Mouse (Mus musculus): Measurements from ENCODE around the gene Slc41a3. TPM values are rescaled to one million over a fixed set of nuclear protein-coding genes. Genes with fewer than 3 reads are reported as not detected.

Gene Slc41a3
- total and polyA plus RNA-seq, 3 experiments = 0.10 to 0.59 (median 0.15) TPM

DNA sequence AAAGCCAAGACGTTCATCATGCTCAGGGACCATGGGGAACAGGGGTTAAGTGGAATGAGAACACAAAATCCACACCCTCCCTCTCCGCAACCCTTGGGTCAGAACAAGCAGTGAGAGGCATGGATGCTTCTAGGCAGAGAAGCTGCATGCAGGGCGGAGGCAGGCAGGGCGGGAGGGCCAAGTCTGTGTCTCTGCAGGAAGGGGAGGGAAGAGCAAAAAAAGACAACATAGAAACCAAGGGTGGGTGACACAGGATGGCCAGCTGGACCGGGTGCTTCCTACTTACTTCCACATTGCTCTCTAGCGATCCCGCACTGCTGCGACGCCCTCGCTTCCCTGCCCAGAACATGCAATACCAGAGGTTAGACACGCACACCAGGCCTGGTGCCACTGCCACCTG lies 59.2 kb downstream of the Slc41a3 start:
- dilution Hi-C loops (cut with MboI; ENCODE audit: extremely low pct_ligation_motif_present, extremely low pct_unique_long_range_greater_than_20kb, low sequenced_read_pairs) (no loop called here), in situ Hi-C loops (cut with MboI; ENCODE audit: low pct_ligation_motif_present, low pct_unique_long_range_greater_than_20kb, low sequenced_read_pairs) (loop anchor here (10.0 to 25.0 kb wide), 2 partner anchors 61 to 149 kb away; no protein-coding TSS in a partner anchor)
- DNase-seq (ENCODE audit: extremely low read depth) = no peak
- H3K4me2 ChIP-seq (ENCODE audit: insufficient read depth, low read depth, poor library complexity, severe bottlenecking) = no peak overlapping the region
- H3K9ac ChIP-seq (ENCODE audit: insufficient read depth, low read depth) = no peak overlapping the region
- H3K27me3 ChIP-seq (replicated peaks) = no peaks in the 10 kb centered on the region
- H3K36me3 ChIP-seq (replicated peaks in 1 of 2; ENCODE audit: control insufficient read depth in 1 of 2, insufficient read depth in 1 of 2, low read length in 1 of 2) = peaks cover 75 to 85% of the 10 kb centered on the region in 2 experiments
- no peak for TF ChIP-seq CHD1 (IDR thresholded peaks at IDR 0.05; ENCODE audit: low read depth, low read length)
- TF ChIP-seq ELF1 (IDR thresholded peaks at IDR 0.05; ENCODE audit: low read depth, low read length) = no peak
- no peak for TF ChIP-seq USF2 (conservative IDR thresholded peaks at IDR 0.05; ENCODE audit: low read depth, low read length)
- H3K79me2 ChIP-seq (replicated peaks; ENCODE audit: control insufficient read depth, extremely low read depth, insufficient read depth, poor library complexity, severe bottlenecking) = no peaks in the 10 kb centered on the region
- H3K4me1 ChIP-seq (ENCODE audit: control insufficient read depth in 1 of 2, insufficient read depth in 2 of 2) = peaks cover 13 to 38% of the 10 kb centered on the region in 2 experiments
- H3K9me3 ChIP-seq (replicated peaks; ENCODE audit: low read length) = no peaks in the 10 kb centered on the region
- no peak overlapping the region for H3K4me3 ChIP-seq (replicated peaks in 1 of 3; ENCODE audit: low read depth in 2 of 3, low read length in 2 of 3, poor library complexity in 1 of 3)
- H3K27ac ChIP-seq (ENCODE audit: insufficient read depth, low read depth) = no peak overlapping the region

GRCm38 (mm10) chr6:90668693-90669092 lies 64.2 kb downstream of the Slc41a3 start:
- in situ Hi-C loops (cut with MboI; ENCODE audit: low pct_ligation_motif_present, low pct_unique_long_range_greater_than_20kb, low sequenced_read_pairs) (loop anchor here (10.0 to 25.0 kb wide), 2 partner anchors 56 to 144 kb away; no protein-coding TSS in a partner anchor), dilution Hi-C loops (cut with MboI; ENCODE audit: extremely low pct_ligation_motif_present, extremely low pct_unique_long_range_greater_than_20kb, low sequenced_read_pairs) (no loop called here)
- TF ChIP-seq E2F4 (IDR thresholded peaks at IDR 0.05; ENCODE audit: insufficient replicate concordance, low read depth, low read length) = no peak
- no peak for TF ChIP-seq POLR2AphosphoS2 (IDR thresholded peaks at IDR 0.05; ENCODE audit: low read depth, low read length)
- no peak for TF ChIP-seq MYC (IDR thresholded peaks at IDR 0.05; ENCODE audit: low read depth, low read length)
- TF ChIP-seq POLR2A (IDR thresholded peaks at IDR 0.05; ENCODE audit: low read depth, low read length) = no peak
- no peak for TF ChIP-seq CHD1 (IDR thresholded peaks at IDR 0.05; ENCODE audit: low read depth, low read length)
- TF ChIP-seq CHD2 (IDR thresholded peaks at IDR 0.05; ENCODE audit: low read length) = no peak
- TF ChIP-seq MEF2A (IDR thresholded peaks at IDR 0.05; ENCODE audit: borderline replicate concordance, low read depth, low read length) = no peak
- TF ChIP-seq MAZ (IDR thresholded peaks at IDR 0.05; ENCODE audit: low read depth, low read length) = no peak
- no peak for TF ChIP-seq MAX (IDR thresholded peaks at IDR 0.05; ENCODE audit: low read length)
- TF ChIP-seq ZC3H11A (IDR thresholded peaks at IDR 0.05; ENCODE audit: low read depth, low read length) = no peak
- no peak for TF ChIP-seq EP300 (IDR thresholded peaks at IDR 0.05; ENCODE audit: low read length)
- no peak for TF ChIP-seq JUND (conservative IDR thresholded peaks at IDR 0.05; ENCODE audit: low read depth, low read length)
- TF ChIP-seq NRF1 (IDR thresholded peaks at IDR 0.05; ENCODE audit: low read depth, low read length) = no peak
- no peak for TF ChIP-seq UBTF (IDR thresholded peaks at IDR 0.05; ENCODE audit: low read depth, low read length)
- TF ChIP-seq ELF1 (IDR thresholded peaks at IDR 0.05; ENCODE audit: low read depth, low read length) = no peak
- no peak for TF ChIP-seq IRF4 (IDR thresholded peaks at IDR 0.05; ENCODE audit: low read depth, low read length)
- no peak overlapping the region for H3K27ac ChIP-seq (ENCODE audit: insufficient read depth, low read depth)
- H3K9me3 ChIP-seq (replicated peaks; ENCODE audit: low read length) = no peaks in the 10 kb centered on the region
- H3K79me2 ChIP-seq (replicated peaks; ENCODE audit: control insufficient read depth, extremely low read depth, insufficient read depth, poor library complexity, severe bottlenecking) = no peaks in the 10 kb centered on the region
- H3K4me1 ChIP-seq (ENCODE audit: control insufficient read depth in 1 of 2, insufficient read depth in 2 of 2) = no peaks in the 10 kb centered on the region
- H3K4me2 ChIP-seq (ENCODE audit: insufficient read depth, low read depth, poor library complexity, severe bottlenecking) = no peak overlapping the region
- no peak overlapping the region for H3K9ac ChIP-seq (ENCODE audit: insufficient read depth, low read depth)
- H3K4me3 ChIP-seq (replicated peaks in 1 of 3; ENCODE audit: low read depth in 2 of 3, low read length in 2 of 3, poor library complexity in 1 of 3) = no peak overlapping the region
- no peaks in the 10 kb centered on the region for H3K27me3 ChIP-seq (replicated peaks)
- H3K36me3 ChIP-seq (replicated peaks in 1 of 2; ENCODE audit: control insufficient read depth in 1 of 2, insufficient read depth in 1 of 2, low read length in 1 of 2) = peaks cover 96 to 100% of the 10 kb centered on the region in 2 experiments
- no peak for DNase-seq (ENCODE audit: extremely low read depth)

All from CH12.LX (cell line).